Mouse (Mus musculus): ENCODE measurements at regions not wholly inside any gene's neighbourhood (a gene's known extent, or its start where the extent isn't known, plus 50 kb on each side); places are given as distances from the start of the nearest gene placed in this dataset.

DNA sequence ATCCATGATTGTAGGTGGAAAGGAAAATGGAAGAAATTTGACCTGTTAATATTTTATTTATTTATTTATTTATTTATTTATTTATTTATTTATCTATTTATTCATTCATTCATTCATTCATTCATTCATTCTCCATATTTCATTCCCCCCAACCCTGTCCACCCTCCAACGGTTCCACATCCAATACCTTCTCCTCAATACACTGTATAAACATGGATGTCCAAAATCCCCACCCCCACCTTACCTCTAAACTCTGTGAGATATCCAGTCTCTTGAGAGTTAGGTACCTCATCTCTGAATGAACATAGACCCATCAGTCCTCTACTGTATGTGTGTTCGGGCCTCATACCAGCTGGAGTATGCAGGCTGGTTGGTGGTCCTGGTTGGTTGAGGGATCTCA is 212.2 kb downstream of the Cdh7 start:
- Histone ChIP-seq H3K4me1 (ENCODE audit: control insufficient read depth, insufficient read depth, low read length) (no peaks in the 10 kb centered on the region), H3K9ac (ENCODE audit: low read length) (no peak overlapping the region), H3K9me3 (ENCODE audit: control insufficient read depth, low read length) (no peaks in the 10 kb centered on the region), H3K27me3 (ENCODE audit: control insufficient read depth, insufficient read depth, low read length) (no peaks in the 10 kb centered on the region), H3K4me3 (ENCODE audit: low read depth, low read length) (no peak overlapping the region), H3K4me2 (ENCODE audit: low read depth) (no peak overlapping the region), H3K36me3 (ENCODE audit: control insufficient read depth, insufficient read depth, low read length) (no peaks in the 10 kb centered on the region), H3K27ac (ENCODE audit: low read depth, low read length) (no peak overlapping the region)
- 89% methylated on average over 2 of the region's 2 CpGs for WGBS
- DNase-seq (ENCODE audit: low spot score) (no peak), ATAC-seq (ENCODE audit: insufficient read depth, low FRiP score, low TSS enrichment) (peak; percentile 75; the same call in 1 of the 2 replicates)

DNA sequence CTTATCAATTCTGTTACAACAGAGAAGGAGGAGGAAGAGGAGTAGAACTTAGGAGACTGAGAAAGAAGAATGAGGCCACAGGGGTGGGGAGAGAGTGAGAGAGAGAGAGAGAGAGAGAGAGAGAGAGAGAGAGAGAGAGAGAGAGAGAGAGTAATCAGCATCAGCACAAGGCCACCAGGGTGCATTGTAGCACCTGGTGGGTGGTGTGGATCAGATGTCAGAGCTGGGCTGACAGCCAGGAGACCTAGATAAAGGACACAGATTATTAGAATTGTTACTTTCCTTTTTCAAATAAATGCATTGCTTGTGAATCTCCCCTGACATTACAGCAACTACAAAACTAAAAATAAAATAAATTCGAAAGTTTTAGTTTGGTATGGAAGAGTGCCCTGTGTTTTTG is 233.7 kb downstream of the Cdh7 start:
- no peak for ATAC-seq (ENCODE audit: insufficient read depth, low FRiP score, low TSS enrichment)
- no peak for DNase-seq (ENCODE audit: low spot score)

DNA sequence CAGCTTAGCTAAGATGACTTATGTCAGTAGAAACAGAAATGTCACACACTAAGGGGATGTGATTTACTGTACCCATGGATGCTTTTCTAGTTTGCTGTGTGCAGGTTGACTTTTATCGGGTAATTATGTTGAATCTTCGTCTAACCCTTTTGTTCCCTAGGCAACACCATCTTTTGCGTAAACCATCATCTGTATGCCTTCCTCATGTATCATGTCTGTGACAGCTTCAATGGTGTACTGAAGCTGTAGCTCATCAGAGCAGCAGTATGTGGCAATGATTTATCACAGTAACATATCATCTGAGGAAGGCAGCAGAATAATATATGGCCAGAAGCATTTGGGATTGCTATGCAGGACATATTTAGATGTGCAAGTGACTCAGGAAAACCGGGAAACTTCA is 264.0 kb downstream of the Cdh7 start:
- ATAC-seq (ENCODE audit: insufficient read depth, low FRiP score, low TSS enrichment) (peak; percentile 69), DNase-seq (ENCODE audit: low spot score) (no peak)
- Histone ChIP-seq H3K27ac (ENCODE audit: low read depth, low read length) (no peak overlapping the region), H3K9me3 (ENCODE audit: control insufficient read depth, low read length) (no peaks in the 10 kb centered on the region), H3K9ac (ENCODE audit: low read length) (no peak overlapping the region), H3K36me3 (ENCODE audit: control insufficient read depth, insufficient read depth, low read length) (no peaks in the 10 kb centered on the region), H3K27me3 (ENCODE audit: control insufficient read depth, insufficient read depth, low read length) (no peaks in the 10 kb centered on the region), H3K4me3 (ENCODE audit: low read depth, low read length) (no peak overlapping the region), H3K4me2 (ENCODE audit: low read depth) (no peak overlapping the region), H3K4me1 (ENCODE audit: control insufficient read depth, insufficient read depth, low read length) (no peaks in the 10 kb centered on the region)
- WGBS, result 71% methylated on average over 4 of the region's 4 CpGs

More for the DNA sequence above, 233.7 kb downstream of the Cdh7 start:
- Histone ChIP-seq H3K4me2 (ENCODE audit: low read depth) (no peak overlapping the region), H3K9ac (ENCODE audit: low read length) (no peak overlapping the region), H3K4me3 (ENCODE audit: low read depth, low read length) (no peak overlapping the region), H3K27me3 (ENCODE audit: control insufficient read depth, insufficient read depth, low read length) (no peaks in the 10 kb centered on the region), H3K36me3 (ENCODE audit: control insufficient read depth, insufficient read depth, low read length) (no peaks in the 10 kb centered on the region), H3K4me1 (ENCODE audit: control insufficient read depth, insufficient read depth, low read length) (no peaks in the 10 kb centered on the region), H3K9me3 (ENCODE audit: control insufficient read depth, low read length) (no peaks in the 10 kb centered on the region), H3K27ac (ENCODE audit: low read depth, low read length) (no peak overlapping the region)
- 74% methylated on average over 1 of the region's 1 CpGs for WGBS

All from neural tube, embryonic 11.5 days (tissue).